Mouse (Mus musculus): ENCODE measurements at regions not wholly inside any gene's neighbourhood (a gene's known extent, or its start where the extent isn't known, plus 50 kb on each side); places are given as distances from the start of the nearest gene placed in this dataset.

DNA sequence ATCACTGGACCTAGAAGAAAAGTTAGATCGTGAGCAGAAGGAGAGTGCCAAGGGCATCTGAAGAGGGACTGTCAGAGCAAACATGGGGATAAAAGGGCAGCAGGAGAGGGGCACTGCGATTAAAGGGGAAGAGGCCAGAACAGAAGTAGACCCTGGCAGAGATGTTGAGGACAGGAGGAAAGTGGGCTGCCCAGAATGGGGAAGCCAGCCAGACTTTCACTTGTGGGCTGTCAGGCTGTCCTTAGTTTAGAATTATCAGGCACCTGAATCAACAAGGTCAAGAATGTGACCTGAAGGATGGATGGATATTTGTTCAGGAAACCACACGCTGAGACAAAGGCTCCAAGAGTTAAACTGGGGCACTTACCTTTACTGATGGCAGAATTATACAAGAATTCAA lies 193.0 kb upstream of the Klf3 start:
- no peak for TF ChIP-seq POLR2A (IDR thresholded peaks at IDR 0.05; ENCODE audit: control insufficient read depth, extremely low read depth, insufficient read depth, low read length, poor library complexity)
- TF ChIP-seq CTCF (IDR thresholded peaks at IDR 0.05; ENCODE audit: borderline replicate concordance, control insufficient read depth, extremely low read depth, insufficient read depth, low read length, poor library complexity), result no peak

Measured in thymus, adult 2 months (tissue).